Mouse (Mus musculus): Measurements from ENCODE around the gene Slc12a4.

GRCm38 (mm10) chr8:105957813-105958212 is 8.1 kb downstream of the Slc12a4 start:
- TF ChIP-seq CTCF (IDR thresholded peaks at IDR 0.05; ENCODE audit: low read depth, low read length) (no peak), POLR2A (IDR thresholded peaks at IDR 0.05; ENCODE audit: insufficient read depth, low read length) (no peak)
